Mouse (Mus musculus) embryonic facial prominence, embryonic 14.5 days (tissue): ENCODE data around the gene Enam. TPM values are rescaled to one million over a fixed set of nuclear protein-coding genes. Genes with fewer than 3 reads are reported as not detected.
A peak's percentile ranks its signal among the peaks of the same experiment; 100 is the strongest.

Experiments used
- ATAC-seq: fragments of 200-750 bp; cut with Nextera tagmentation; 2 replicates; pipeline ENCODE4 v1.8.0; 2017; ENCODE audit warnings: low read depth, moderate number of reproducible peaks, moderate TSS enrichment
- DNase-seq: peaks from one replicate; pipeline ENCODE4 v3.0.0-alpha.2; 2015; ENCODE audit warnings: low spot score
- H3K27ac ChIP-seq: fragments of 300-500 bp; sonication (generic); replicated peaks from 2 replicates; pipeline ENCODE4 v1.5.1; 2014; ENCODE audit warnings: low read depth, mild to moderate bottlenecking, low read length, moderate library complexity
- H3K27me3 ChIP-seq: fragments of 300-500 bp; sonication (generic); replicated peaks from 2 replicates; pipeline ENCODE4 v1.6.1; 2014; ENCODE audit warnings: low read length; ENCODE audit not compliant: control insufficient read depth, insufficient read depth
- H3K36me3 ChIP-seq: fragments of 300-500 bp; sonication (generic); 2 replicates; pipeline ENCODE4 v1.6.1; 2014; ENCODE audit warnings: low read length, mixed read lengths; ENCODE audit not compliant: control insufficient read depth, insufficient read depth
- H3K4me1 ChIP-seq: fragments of 300-500 bp; sonication (generic); 2 replicates; pipeline ENCODE4 v1.6.1; 2014; ENCODE audit warnings: antibody characterized with exemption, low read length; ENCODE audit not compliant: control insufficient read depth, insufficient read depth
- H3K4me2 ChIP-seq: fragments of 300-500 bp; sonication (generic); 2 replicates; pipeline ENCODE4 v1.6.1; 2014; ENCODE audit warnings: low read depth, mild to moderate bottlenecking, low read length, moderate library complexity, mixed read lengths
- H3K4me3 ChIP-seq: fragments of 300-500 bp; sonication (generic); 2 replicates; pipeline ENCODE4 v1.5.1; 2014; ENCODE audit warnings: low read depth, mild to moderate bottlenecking, low read length
- H3K9ac ChIP-seq: fragments of 300-500 bp; sonication (generic); 2 replicates; pipeline ENCODE4 v1.6.1; 2014; ENCODE audit warnings: low read depth, mild to moderate bottlenecking, low read length, moderate library complexity, mixed read lengths
- H3K9me3 ChIP-seq: fragments of 300-500 bp; sonication (generic); 2 replicates; pipeline ENCODE4 v1.6.1; 2016; ENCODE audit warnings: low read length; ENCODE audit not compliant: control insufficient read depth
- WGBS: fragments of 180-500 bp; shearing (Covaris S2); extraction: QIAGEN DNeasy Blood & Tissue Kit; methylation state at CpG from one replicate; pipeline ENCODE4 v1.1.7; 2014; 5-methylcytosine and 5-hydroxymethylcytosine counted together
- polyA plus RNA-seq: library from polyadenylated mRNA; unstranded; fragments of >200 nt; fragmentation: Nextera tagmentation; extraction: Ambion mirVana; gene quantifications from 2 replicates; pipeline ENCODE4 v1.2.1, GENCODE M21; 2014

Gene Enam
- polyA plus RNA-seq, 1 experiment from 2014 or later = not detected

GRCm38 (mm10) chr5:88553271-88554085, 65.7 kb downstream of the Enam start:
- Histone ChIP-seq H3K27ac (peak overlapping the region; percentile 97), H3K27me3 (no peaks in the 10 kb centered on the region), H3K9me3 (no peaks in the 10 kb centered on the region), H3K4me3 (peak overlapping the region; percentile 87), H3K4me2 (peak overlapping the region; percentile 61), H3K36me3 (no peaks in the 10 kb centered on the region), H3K9ac (peak overlapping the region; percentile 96), H3K4me1 (peaks cover 14% of the 10 kb centered on the region)
- 9% methylated on average over 29 of the region's 29 CpGs for WGBS
- ATAC-seq (peak; percentile 65), DNase-seq (no peak)

DNA sequence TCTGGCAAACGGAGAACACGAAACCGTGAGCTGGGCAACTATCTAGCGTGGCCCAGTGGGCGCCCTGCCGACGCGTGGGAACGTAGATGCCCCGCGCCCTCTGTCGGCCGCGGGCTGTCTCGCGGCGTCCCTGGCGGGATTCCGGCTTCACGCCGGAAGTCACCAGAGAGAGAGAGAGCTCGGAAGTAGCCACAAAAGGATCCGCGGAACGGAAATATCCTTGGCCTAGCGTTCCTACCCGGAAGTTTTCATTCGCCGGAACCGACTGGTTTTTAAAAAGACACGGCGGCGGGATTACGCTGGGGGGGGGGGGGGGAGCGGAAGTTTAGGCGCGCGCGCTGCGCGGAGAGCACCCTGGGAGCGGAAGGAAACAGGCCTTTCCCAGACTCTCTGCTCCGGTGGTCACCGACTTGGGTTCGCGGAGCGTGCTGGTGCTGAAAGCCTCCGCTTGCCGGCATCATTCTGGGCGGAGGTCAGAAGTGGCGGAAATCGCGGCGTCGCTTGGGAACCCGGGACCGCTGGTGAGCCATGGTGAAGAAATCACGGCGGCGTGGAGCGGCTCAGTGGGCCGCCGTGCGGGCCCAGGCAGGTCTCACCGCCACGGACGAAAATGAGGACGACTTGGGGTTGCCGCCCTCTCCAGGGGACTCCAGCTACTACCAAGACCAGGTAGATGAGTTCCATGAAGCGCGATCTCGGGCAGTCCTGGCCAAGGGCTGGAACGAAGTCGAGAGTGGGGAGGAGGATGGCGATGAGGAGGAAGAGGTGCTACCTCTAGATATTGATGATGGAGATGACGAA, 66.5 kb downstream of the Enam start, which contains the start of gene Utp3:
Gene Utp3, plus strand, starts transcription at position 377 of the 801 bp plus-strand sequence.
- Histone ChIP-seq H3K4me3 (peak within 1 kb of the TSS; percentile 87), H3K36me3 (no peaks in the 10 kb centered on the region), H3K27ac (peak within 1 kb of the TSS; percentile 97), H3K27me3 (no peaks in the 10 kb centered on the region), H3K9ac (peak within 1 kb of the TSS; percentile 96), H3K4me1 (peaks cover 14% of the 10 kb centered on the region), H3K4me2 (peak within 1 kb of the TSS; percentile 97), H3K9me3 (no peaks in the 10 kb centered on the region)
- DNase-seq (peak; percentile 98), ATAC-seq (peak; percentile 97)
- under 1% methylated on average over 57 of the region's 76 CpGs for WGBS

Other genes starting within 250 kb of the Enam start
- not detected in 2 replicates for gene Gm7714, start 219.1 kb upstream of the Enam start, polyA plus RNA-seq
- not detected in 2 replicates for gene Prol1, start 170.7 kb upstream of the Enam start, polyA plus RNA-seq
- 0.47 TPM in 1 of 2 replicates, not detected in the other for gene Amtn, start 111.9 kb upstream of the Enam start, polyA plus RNA-seq
- 6.2 and 10.6 TPM in 2 replicates for gene Ambn, start 32.0 kb upstream of the Enam start, polyA plus RNA-seq
- gene Jchain, start 39.9 kb downstream of the Enam start, polyA plus RNA-seq = 0.20 and 0.36 TPM in 2 replicates
- gene Utp3, start 66.5 kb downstream of the Enam start, polyA plus RNA-seq = 55.3 and 55.7 TPM in 2 replicates
- gene Rufy3, start 77.1 kb downstream of the Enam start, polyA plus RNA-seq = 16.9 and 18.7 TPM in 2 replicates
- 64.1 and 64.6 TPM in 2 replicates for gene Grsf1, start 188.2 kb downstream of the Enam start, polyA plus RNA-seq
- gene Mob1b, start 232.9 kb downstream of the Enam start, polyA plus RNA-seq = 14.3 and 16.1 TPM in 2 replicates